Comparison of ENCODE assay signal across 10 mouse cellular contexts in genomic region chr5:103134839-103135238, GRCm38 (mm10).
DNase-seq lines count a peak whose midpoint lies in the region; ATAC-seq and TF ChIP-seq lines count a peak whose summit lies in the region.
"Had no signal": no experiment of that assay in that cellular context is flagged by ENCODE, and none has a peak within 500 bp of the region (broad histone marks: within the 10 kb centered on the region; RNA-seq: fewer than 3 reads in every experiment).

No protein-coding gene starts in this region.

- in situ Hi-C loops in Patski (cut with MboI; ENCODE audit: low pct_unique_long_range_greater_than_20kb) = no loop called here

- CTCF ChIA-PET in Patski (lab: Charles Lee) = no interaction called here

- TF ChIP-seq CTCF in Patski (IDR thresholded peaks at IDR 0.05) = no peak

- POLR2A ChIA-PET in Patski (lab: Charles Lee) = no interaction called here

- no peak for ATAC-seq in Patski
- no peak for ATAC-seq in inflammation-experienced regulatory T-cells, adult 6 months
- ATAC-seq: midbrain, embryonic 13.5 days had no signal

- peaks cover 7% of the 10 kb centered on the region for H3K27me3 ChIP-seq in Patski
- H3K27me3 ChIP-seq: heart, embryonic 13.5 days; midbrain, embryonic 13.5 days had no signal

- peak; percentile 5 for DNase-seq in layer of hippocampus, adult 11-12 months (ENCODE audit: low spot score)
- DNase-seq in layer of hippocampus, postnatal 36 days = no peak
- peak; percentile 31 for DNase-seq in Patski (ENCODE audit: low read depth, low spot score)
- peak; percentile 81 for DNase-seq in adrenal gland, postnatal 14 days
- peak; percentile 71 to 72 for DNase-seq in cerebellum, postnatal 36 days
- DNase-seq in kidney, adult 18-20 months = no peak
- DNase-seq in spleen, postnatal 36 days (ENCODE audit: low spot score in 2 of 2) = no peak

Comparison
In these comparisons a context has a peak if more than half of its experiments do, and no peak if none do; other contexts are left out.
1. DNase-seq: peak in layer of hippocampus, adult 11-12 months (single experiment), Patski (single experiment), adrenal gland, postnatal 14 days (single experiment) and cerebellum, postnatal 36 days (2 of 2); none in layer of hippocampus, postnatal 36 days (0 of 2), kidney, adult 18-20 months (single experiment) and spleen, postnatal 36 days (0 of 2).